Mouse (Mus musculus): ENCODE measurements around the gene Mtfr1l. TPM values are rescaled to one million over a fixed set of nuclear protein-coding genes. Genes with fewer than 3 reads are reported as not detected.

Mtfr1l gene
- polyA plus RNA-seq, 1 experiment from 2014 or later: 53.7 TPM

- Histone ChIP-seq H3K4me2 (peak overlapping the region; percentile 100), H3K27ac (peak overlapping the region; percentile 89), H3K4me1 (replicated peaks) (peaks cover 37% of the 10 kb centered on the region), H3K9me3 (replicated peaks) (no peaks in the 10 kb centered on the region), H3K36me3 (peaks cover 27% of the 10 kb centered on the region), H3K27me3 (no peaks in the 10 kb centered on the region), H3K9ac (peak overlapping the region; percentile 94), H3K4me3 (replicated peaks) (peak overlapping the region; percentile 98)
- under 1% methylated on average over 57 of the region's 57 CpGs for WGBS (ENCODE audit: insufficient replicate concordance)
- ATAC-seq (ENCODE audit: low read depth): peak; percentile 71
- DNase-seq: peak; percentile 72
Measured at GRCm38 (mm10) chr4:134534124-134534886, 882 bp downstream of the Mtfr1l start.

- 74% methylated on average over 4 of the region's 4 CpGs for WGBS (ENCODE audit: insufficient replicate concordance)
- no peaks in the 10 kb centered on the region for H3K27me3 ChIP-seq
- no peak for ATAC-seq (ENCODE audit: low read depth)
- peak overlapping the region; percentile 89 for H3K27ac ChIP-seq
- H3K9ac ChIP-seq: peak overlapping the region; percentile 94
- DNase-seq: no peak
- H3K9me3 ChIP-seq (replicated peaks): no peaks in the 10 kb centered on the region
- H3K4me1 ChIP-seq (replicated peaks): peaks cover 37% of the 10 kb centered on the region
- peaks cover 33% of the 10 kb centered on the region for H3K36me3 ChIP-seq
- peak overlapping the region; percentile 98 for H3K4me3 ChIP-seq (replicated peaks)
- H3K4me2 ChIP-seq: peak overlapping the region; percentile 100
Measured at GRCm38 (mm10) chr4:134533421-134533820, 1.8 kb downstream of the Mtfr1l start.

GRCm38 (mm10) chr4:134532928-134533327 lies 2.3 kb downstream of the Mtfr1l start:
- Histone ChIP-seq H3K27ac (no peak overlapping the region; the same call in 1 of the 2 replicates), H3K4me2 (peak overlapping the region; percentile 100; the same call in 1 of the 2 replicates), H3K27me3 (no peaks in the 10 kb centered on the region), H3K4me3 (replicated peaks) (no peak overlapping the region), H3K36me3 (peaks cover 38% of the 10 kb centered on the region), H3K9me3 (replicated peaks) (no peaks in the 10 kb centered on the region), H3K9ac (peak overlapping the region; percentile 51; the same call in 1 of the 2 replicates), H3K4me1 (replicated peaks) (peaks cover 37% of the 10 kb centered on the region)
- DNase-seq (no peak), ATAC-seq (ENCODE audit: low read depth) (no peak)
- 60% methylated on average over 4 of the region's 4 CpGs for WGBS (ENCODE audit: insufficient replicate concordance)

- Histone ChIP-seq H3K4me3 (replicated peaks) (no peak overlapping the region), H3K27ac (peak overlapping the region; percentile 47), H3K9me3 (replicated peaks) (no peaks in the 10 kb centered on the region), H3K4me2 (no peak overlapping the region), H3K9ac (no peak overlapping the region), H3K4me1 (replicated peaks) (0 out of 2 replicates have a peak, but pooled peaks cover 10% of the 10 kb centered on the region), H3K27me3 (no peaks in the 10 kb centered on the region), H3K36me3 (peaks cover 100% of the 10 kb centered on the region)
- WGBS (ENCODE audit: insufficient replicate concordance): 44% methylated on average over 5 of the region's 5 CpGs
- ATAC-seq (ENCODE audit: low read depth) (no peak), DNase-seq (no peak)
Measured at GRCm38 (mm10) chr4:134526220-134526619, 9.0 kb downstream of the Mtfr1l start.

- DNase-seq: no peak
- no peaks in the 10 kb centered on the region for H3K27me3 ChIP-seq
- peak overlapping the region; percentile 47 for H3K27ac ChIP-seq
- H3K36me3 ChIP-seq: peaks cover 100% of the 10 kb centered on the region
- H3K4me3 ChIP-seq (replicated peaks): no peak overlapping the region
- H3K9me3 ChIP-seq (replicated peaks): no peaks in the 10 kb centered on the region
- WGBS (ENCODE audit: insufficient replicate concordance): 62% methylated on average over 5 of the region's 5 CpGs
- no peak overlapping the region for H3K9ac ChIP-seq
- H3K4me1 ChIP-seq (replicated peaks): 0 out of 2 replicates have a peak, but pooled peaks cover 10% of the 10 kb centered on the region
- H3K4me2 ChIP-seq: no peak overlapping the region
- ATAC-seq (ENCODE audit: low read depth): no peak
Measured at GRCm38 (mm10) chr4:134525806-134526205, 9.4 kb downstream of the Mtfr1l start.

GRCm38 (mm10) chr4:134523447-134523846 lies 11.7 kb downstream of the Mtfr1l start:
- Histone ChIP-seq H3K4me2 (no peak overlapping the region), H3K9ac (no peak overlapping the region), H3K27ac (no peak overlapping the region), H3K4me1 (replicated peaks) (0 out of 2 replicates have a peak, but pooled peaks cover 10% of the 10 kb centered on the region), H3K9me3 (replicated peaks) (no peaks in the 10 kb centered on the region), H3K36me3 (peaks cover 97% of the 10 kb centered on the region), H3K4me3 (replicated peaks) (no peak overlapping the region), H3K27me3 (no peaks in the 10 kb centered on the region)
- 76% methylated on average over 4 of the region's 4 CpGs for WGBS (ENCODE audit: insufficient replicate concordance)
- no peak for ATAC-seq (ENCODE audit: low read depth)
- DNase-seq: no peak

GRCm38 (mm10) chr4:134519281-134519680 lies 15.9 kb downstream of the Mtfr1l start:
- peaks cover 86% of the 10 kb centered on the region for H3K36me3 ChIP-seq
- no peak for DNase-seq
- no peaks in the 10 kb centered on the region for H3K9me3 ChIP-seq (replicated peaks)
- H3K4me3 ChIP-seq (replicated peaks): no peak overlapping the region
- H3K9ac ChIP-seq: no peak overlapping the region
- no peaks in the 10 kb centered on the region for H3K27me3 ChIP-seq
- H3K4me1 ChIP-seq (replicated peaks): peaks cover 47% of the 10 kb centered on the region
- ATAC-seq (ENCODE audit: low read depth): no peak
- no peak overlapping the region for H3K4me2 ChIP-seq
- H3K27ac ChIP-seq: no peak overlapping the region

- H3K27ac ChIP-seq: no peak overlapping the region
- no peak for ATAC-seq (ENCODE audit: low read depth)
- no peak overlapping the region for H3K4me3 ChIP-seq (replicated peaks)
- no peaks in the 10 kb centered on the region for H3K27me3 ChIP-seq
- H3K9me3 ChIP-seq (replicated peaks): no peaks in the 10 kb centered on the region
- H3K4me1 ChIP-seq (replicated peaks): peaks cover 53% of the 10 kb centered on the region
- H3K4me2 ChIP-seq: no peak overlapping the region
- H3K36me3 ChIP-seq: peaks cover 85% of the 10 kb centered on the region
- no peak overlapping the region for H3K9ac ChIP-seq
- 87% methylated on average over 4 of the region's 4 CpGs for WGBS (ENCODE audit: insufficient replicate concordance)
- DNase-seq: no peak
Measured at GRCm38 (mm10) chr4:134518541-134518940, 16.6 kb downstream of the Mtfr1l start.

- Histone ChIP-seq H3K27me3 (no peaks in the 10 kb centered on the region), H3K27ac (peak overlapping the region; percentile 70), H3K4me1 (replicated peaks) (peaks cover 54% of the 10 kb centered on the region), H3K4me2 (peak overlapping the region; percentile 26; the same call in 1 of the 2 replicates), H3K9me3 (replicated peaks) (no peaks in the 10 kb centered on the region), H3K9ac (peak overlapping the region; percentile 30; the same call in 1 of the 2 replicates), H3K4me3 (replicated peaks) (no peak overlapping the region), H3K36me3 (peaks cover 77% of the 10 kb centered on the region)
- 66% methylated on average over 10 of the region's 10 CpGs for WGBS (ENCODE audit: insufficient replicate concordance)
- ATAC-seq (ENCODE audit: low read depth) (no peak), DNase-seq (no peak)
Measured at GRCm38 (mm10) chr4:134517719-134518118, 17.5 kb downstream of the Mtfr1l start.

- H3K4me3 ChIP-seq (replicated peaks): no peak overlapping the region
- DNase-seq: no peak
- ATAC-seq (ENCODE audit: low read depth): no peak
- H3K27me3 ChIP-seq: no peaks in the 10 kb centered on the region
- H3K27ac ChIP-seq: peak overlapping the region; percentile 70
- peaks cover 69% of the 10 kb centered on the region for H3K36me3 ChIP-seq
- WGBS (ENCODE audit: insufficient replicate concordance): 61% methylated on average over 8 of the region's 8 CpGs
- no peaks in the 10 kb centered on the region for H3K9me3 ChIP-seq (replicated peaks)
- H3K4me1 ChIP-seq (replicated peaks): peaks cover 61% of the 10 kb centered on the region
- H3K4me2 ChIP-seq: peak overlapping the region; percentile 26; the same call in 1 of the 2 replicates
- H3K9ac ChIP-seq: peak overlapping the region; percentile 30
Measured at GRCm38 (mm10) chr4:134516981-134517380, 18.2 kb downstream of the Mtfr1l start.

- Histone ChIP-seq H3K27ac (peak overlapping the region; percentile 55), H3K4me3 (replicated peaks) (no peak overlapping the region; the same call in 1 of the 2 replicates), H3K9me3 (replicated peaks) (no peaks in the 10 kb centered on the region), H3K4me1 (replicated peaks) (peaks cover 68% of the 10 kb centered on the region), H3K4me2 (peak overlapping the region; percentile 31; the same call in 1 of the 2 replicates), H3K27me3 (no peaks in the 10 kb centered on the region), H3K36me3 (peaks cover 56% of the 10 kb centered on the region), H3K9ac (peak overlapping the region; percentile 45)
- WGBS (ENCODE audit: insufficient replicate concordance): 52% methylated on average over 7 of the region's 7 CpGs
- DNase-seq (no peak), ATAC-seq (ENCODE audit: low read depth) (no peak)
Measured at GRCm38 (mm10) chr4:134515614-134516013, 19.6 kb downstream of the Mtfr1l start.

Measured in liver, embryonic 13.5 days (tissue).